Mouse (Mus musculus) limb, embryonic 12.5 days (tissue): ENCODE data around the gene Yod1. TPM values are rescaled to one million over a fixed set of nuclear protein-coding genes. Genes with fewer than 3 reads are reported as not detected.
A peak's percentile ranks its signal among the peaks of the same experiment; 100 is the strongest.

Source experiments
- ATAC-seq: fragments of 200-750 bp; cut with Nextera tagmentation; 2 replicates; pipeline ENCODE4 v1.8.0; 2017; ENCODE audit warnings: low read depth, moderate TSS enrichment; ENCODE audit not compliant: insufficient number of reproducible peaks, insufficient read depth, low FRiP score, low TSS enrichment
- H3K27ac ChIP-seq: fragments of 300-500 bp; sonication (generic); 2 replicates; pipeline ENCODE4 v1.5.1; 2016; ENCODE audit warnings: mild to moderate bottlenecking, moderate library complexity
- H3K27me3 ChIP-seq: fragments of 300-500 bp; sonication (generic); 2 replicates; pipeline ENCODE4 v1.6.1; 2016; ENCODE audit warnings: mild to moderate bottlenecking, moderate library complexity
- H3K36me3 ChIP-seq: fragments of 300-500 bp; sonication (generic); 2 replicates; pipeline ENCODE4 v1.6.1; 2016; ENCODE audit warnings: mild to moderate bottlenecking, moderate library complexity
- H3K4me1 ChIP-seq: fragments of 300-500 bp; sonication (generic); replicated peaks from 2 replicates; pipeline ENCODE4 v1.6.1; 2016
- H3K4me2 ChIP-seq: fragments of 300-500 bp; sonication (generic); 2 replicates; pipeline ENCODE4 v1.6.1; 2016; ENCODE audit warnings: mild to moderate bottlenecking, moderate library complexity
- H3K4me3 ChIP-seq: fragments of 300-500 bp; sonication (generic); replicated peaks from 2 replicates; pipeline ENCODE4 v1.5.1; 2016; ENCODE audit warnings: mild to moderate bottlenecking
- H3K9ac ChIP-seq: fragments of 300-500 bp; sonication (generic); replicated peaks from 2 replicates; pipeline ENCODE4 v1.6.1; 2016; ENCODE audit warnings: mild to moderate bottlenecking, moderate library complexity
- H3K9me3 ChIP-seq: fragments of 300-500 bp; sonication (generic); 2 replicates; pipeline ENCODE4 v1.6.1; 2016; ENCODE audit warnings: mild to moderate bottlenecking, moderate library complexity
- WGBS: fragments of 180-500 bp; shearing (Covaris S2); methylation state at CpG from one replicate; pipeline ENCODE4 v1.1.7; 2016; 5-methylcytosine and 5-hydroxymethylcytosine counted together
- polyA plus RNA-seq: library from polyadenylated mRNA; unstranded; fragments of >200 nt; fragmentation: Nextera tagmentation; extraction: Ambion mirVana; gene quantifications from 2 replicates; pipeline ENCODE4 v1.2.1, GENCODE M21; 2016

The Yod1 gene
- polyA plus RNA-seq = 10.2 and 12.1 TPM in 2 replicates

- WGBS = under 1% methylated on average over 54 of the region's 54 CpGs
- peak; percentile 83 for ATAC-seq
- H3K27me3 ChIP-seq = peaks cover 10% of the 10 kb centered on the region; the same call in 1 of the 2 replicates
- H3K36me3 ChIP-seq = peaks cover 9% of the 10 kb centered on the region
- peaks cover 8% of the 10 kb centered on the region for H3K4me1 ChIP-seq
- peak within 1 kb of the TSS; percentile 91 for H3K4me2 ChIP-seq
- peak within 1 kb of the TSS; percentile 90 for H3K9ac ChIP-seq
- peak within 1 kb of the TSS; percentile 73 for H3K27ac ChIP-seq
- H3K9me3 ChIP-seq = no peaks in the 10 kb centered on the region
- peak within 1 kb of the TSS; percentile 89 for H3K4me3 ChIP-seq
Measured at GRCm38 (mm10) chr1:130717291-130717871, at the start of gene Yod1. TSS of gene Yod1 (plus strand) at chr1:130717327.

GRCm38 (mm10) chr1:130678551-130678950 lies 38.6 kb upstream of the Yod1 start:
- Histone ChIP-seq H3K9me3 (no peaks in the 10 kb centered on the region), H3K27me3 (no peaks in the 10 kb centered on the region), H3K4me2 (no peak overlapping the region), H3K9ac (no peak overlapping the region), H3K27ac (no peak overlapping the region), H3K4me1 (peaks cover 5% of the 10 kb centered on the region; the same call in 1 of the 2 replicates), H3K4me3 (no peak overlapping the region), H3K36me3 (no peaks in the 10 kb centered on the region)
- no peak for ATAC-seq
- 84% methylated on average over 2 of the region's 2 CpGs for WGBS

- 57% methylated on average over 2 of the region's 2 CpGs for WGBS
Measured at GRCm38 (mm10) chr1:130681075-130681474, 36.1 kb upstream of the Yod1 start.

GRCm38 (mm10) chr1:130681656-130682413 lies 35.3 kb upstream of the Yod1 start:
- 45% methylated on average over 6 of the region's 6 CpGs for WGBS

More at GRCm38 (mm10) chr1:130681075-130681474, 36.1 kb upstream of the Yod1 start:
- Histone ChIP-seq H3K4me3 (no peak overlapping the region), H3K36me3 (no peaks in the 10 kb centered on the region), H3K27ac (no peak overlapping the region), H3K27me3 (no peaks in the 10 kb centered on the region), H3K9ac (no peak overlapping the region), H3K4me1 (peaks cover 5% of the 10 kb centered on the region; the same call in 1 of the 2 replicates), H3K4me2 (no peak overlapping the region), H3K9me3 (no peaks in the 10 kb centered on the region)
- no peak for ATAC-seq

GRCm38 (mm10) chr1:130683905-130684304 lies 33.2 kb upstream of the Yod1 start:
- Histone ChIP-seq H3K4me1 (peaks cover 5% of the 10 kb centered on the region; the same call in 1 of the 2 replicates), H3K4me2 (no peak overlapping the region), H3K27me3 (no peaks in the 10 kb centered on the region), H3K4me3 (no peak overlapping the region), H3K9ac (no peak overlapping the region), H3K27ac (no peak overlapping the region), H3K36me3 (no peaks in the 10 kb centered on the region), H3K9me3 (no peaks in the 10 kb centered on the region)
- WGBS = 64% methylated on average over 1 of the region's 1 CpGs
- no peak for ATAC-seq

More at GRCm38 (mm10) chr1:130681656-130682413, 35.3 kb upstream of the Yod1 start:
- no peak overlapping the region for H3K4me2 ChIP-seq
- H3K9me3 ChIP-seq = no peaks in the 10 kb centered on the region
- ATAC-seq = no peak
- H3K4me3 ChIP-seq = no peak overlapping the region
- no peak overlapping the region for H3K9ac ChIP-seq
- no peak overlapping the region for H3K27ac ChIP-seq
- H3K36me3 ChIP-seq = no peaks in the 10 kb centered on the region
- H3K27me3 ChIP-seq = no peaks in the 10 kb centered on the region
- peaks cover 5% of the 10 kb centered on the region; the same call in 1 of the 2 replicates for H3K4me1 ChIP-seq

- Histone ChIP-seq H3K4me1 (no peaks in the 10 kb centered on the region), H3K27me3 (no peaks in the 10 kb centered on the region), H3K9ac (no peak overlapping the region), H3K4me2 (no peak overlapping the region), H3K36me3 (peaks cover 50% of the 10 kb centered on the region), H3K4me3 (no peak overlapping the region), H3K27ac (no peak overlapping the region), H3K9me3 (no peaks in the 10 kb centered on the region)
- no peak for ATAC-seq
- WGBS = 86% methylated on average over 5 of the region's 5 CpGs
Measured at GRCm38 (mm10) chr1:130698601-130699000, 18.5 kb upstream of the Yod1 start.

- no peak for ATAC-seq
- Histone ChIP-seq H3K4me1 (no peaks in the 10 kb centered on the region), H3K4me2 (no peak overlapping the region), H3K36me3 (peaks cover 50% of the 10 kb centered on the region), H3K4me3 (no peak overlapping the region), H3K9me3 (no peaks in the 10 kb centered on the region), H3K9ac (no peak overlapping the region), H3K27ac (no peak overlapping the region), H3K27me3 (no peaks in the 10 kb centered on the region)
- 93% methylated on average over 10 of the region's 10 CpGs for WGBS
Measured at GRCm38 (mm10) chr1:130699937-130700633, 17.0 kb upstream of the Yod1 start.

- H3K9ac ChIP-seq = no peak overlapping the region
- H3K4me3 ChIP-seq = no peak overlapping the region
- WGBS = 92% methylated on average over 11 of the region's 11 CpGs
- H3K36me3 ChIP-seq = peaks cover 65% of the 10 kb centered on the region
- H3K27ac ChIP-seq = no peak overlapping the region
- no peaks in the 10 kb centered on the region for H3K4me1 ChIP-seq
- ATAC-seq = no peak
- H3K9me3 ChIP-seq = no peaks in the 10 kb centered on the region
- H3K4me2 ChIP-seq = no peak overlapping the region
- no peaks in the 10 kb centered on the region for H3K27me3 ChIP-seq
Measured at GRCm38 (mm10) chr1:130701976-130702375, 15.2 kb upstream of the Yod1 start.

GRCm38 (mm10) chr1:130703613-130704012 lies 13.5 kb upstream of the Yod1 start:
- no peaks in the 10 kb centered on the region for H3K27me3 ChIP-seq
- no peak overlapping the region for H3K9ac ChIP-seq
- H3K4me2 ChIP-seq = no peak overlapping the region
- no peaks in the 10 kb centered on the region for H3K4me1 ChIP-seq
- H3K36me3 ChIP-seq = peaks cover 59% of the 10 kb centered on the region
- 77% methylated on average over 2 of the region's 2 CpGs for WGBS
- H3K4me3 ChIP-seq = no peak overlapping the region
- no peak for ATAC-seq
- H3K9me3 ChIP-seq = no peaks in the 10 kb centered on the region
- H3K27ac ChIP-seq = no peak overlapping the region

- WGBS = 89% methylated on average over 22 of the region's 22 CpGs
- Histone ChIP-seq H3K4me3 (no peak overlapping the region), H3K4me2 (no peak overlapping the region), H3K27me3 (peaks cover 10% of the 10 kb centered on the region; the same call in 1 of the 2 replicates), H3K36me3 (peaks cover 23% of the 10 kb centered on the region; the same call in 1 of the 2 replicates), H3K9me3 (no peaks in the 10 kb centered on the region), H3K9ac (no peak overlapping the region), H3K4me1 (no peaks in the 10 kb centered on the region), H3K27ac (no peak overlapping the region)
- ATAC-seq = no peak
Measured at GRCm38 (mm10) chr1:130710283-130711080, 6.6 kb upstream of the Yod1 start.
